Comparison of ENCODE assay signal across 11 mouse cellular contexts in the genomic region with DNA sequence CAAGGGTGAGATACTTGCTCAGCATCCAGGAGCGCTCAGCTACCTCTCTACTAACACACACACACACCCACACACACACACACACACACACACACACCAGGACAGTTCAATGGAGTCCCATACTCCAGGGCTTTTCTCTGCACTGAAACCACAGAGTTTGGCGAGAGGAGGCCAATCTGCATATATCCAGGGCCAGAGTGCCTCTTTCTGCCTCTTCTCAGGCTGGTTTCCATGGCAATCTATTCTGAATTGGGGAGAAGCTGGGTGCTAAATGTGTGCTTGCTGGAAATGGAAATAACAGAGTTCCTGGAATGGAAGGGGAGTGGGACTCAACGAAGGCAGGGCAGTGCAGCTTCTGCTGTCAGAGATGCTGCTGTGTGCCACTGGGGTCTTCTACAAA. TPM values are rescaled to one million over a fixed set of nuclear protein-coding genes. Genes with fewer than 3 reads are reported as not detected.
DNase-seq lines count a peak whose midpoint lies in the region; ATAC-seq lines count a peak whose summit lies in the region.
"Had no signal": no experiment of that assay in that cellular context is flagged by ENCODE, and none has a peak within 500 bp of the region (broad histone marks: within the 10 kb centered on the region; RNA-seq: fewer than 3 reads in every experiment).

No protein-coding gene starts in this region.

- 39% methylated on average over 3 of the region's 3 CpGs for WGBS in midbrain, embryonic 11.5 days
- WGBS in midbrain, embryonic 10.5 days = 57% methylated on average over 3 of the region's 3 CpGs
- WGBS in hindbrain, embryonic 15.5 days = 40% methylated on average over 3 of the region's 3 CpGs
- 33% methylated on average over 3 of the region's 3 CpGs for WGBS in midbrain, embryonic 13.5 days

- no peaks in the 10 kb centered on the region for H3K9me3 ChIP-seq in midbrain, embryonic 11.5 days (ENCODE audit: control insufficient read depth, low read length)
- no peaks in the 10 kb centered on the region for H3K9me3 ChIP-seq in midbrain, embryonic 10.5 days (replicated peaks)
- no peaks in the 10 kb centered on the region for H3K9me3 ChIP-seq in hindbrain, embryonic 15.5 days
- no peaks in the 10 kb centered on the region for H3K9me3 ChIP-seq in midbrain, embryonic 13.5 days

- H3K36me3 ChIP-seq in midbrain, embryonic 11.5 days (ENCODE audit: control insufficient read depth, insufficient read depth, low read length) = no peaks in the 10 kb centered on the region
- no peaks in the 10 kb centered on the region for H3K36me3 ChIP-seq in midbrain, embryonic 10.5 days
- no peaks in the 10 kb centered on the region for H3K36me3 ChIP-seq in hindbrain, embryonic 15.5 days
- no peaks in the 10 kb centered on the region for H3K36me3 ChIP-seq in midbrain, embryonic 13.5 days

- no peak for DNase-seq in midbrain, embryonic 11.5 days (ENCODE audit: low spot score, missing footprints)
- DNase-seq in midbrain, embryonic 10.5 days (ENCODE audit: low spot score) = no peak
- no peak for DNase-seq in ovary, adult 18-20 months (ENCODE audit: low spot score)
- DNase-seq in kidney, adult 11 months = no peak
- no peak for DNase-seq in urinary bladder, adult 18-20 months (ENCODE audit: low spot score in 2 of 2)
- DNase-seq: adrenal gland, postnatal 36 days; cerebellum, postnatal 25 days; kidney, postnatal 4 days had no signal

- peaks cover 13% of the 10 kb centered on the region for H3K4me1 ChIP-seq in midbrain, embryonic 11.5 days (ENCODE audit: control insufficient read depth, insufficient read depth, low read length)
- H3K4me1 ChIP-seq in midbrain, embryonic 10.5 days = peaks cover 42% of the 10 kb centered on the region
- H3K4me1 ChIP-seq in hindbrain, embryonic 15.5 days (replicated peaks) = peaks cover 23% of the 10 kb centered on the region
- H3K4me1 ChIP-seq in midbrain, embryonic 13.5 days (replicated peaks) = peaks cover 26% of the 10 kb centered on the region

- H3K27ac ChIP-seq in midbrain, embryonic 11.5 days (ENCODE audit: low read depth, low read length) = no peak overlapping the region; the same call in 1 of the 2 replicates
- H3K27ac ChIP-seq in midbrain, embryonic 10.5 days (replicated peaks) = no peak overlapping the region
- no peak overlapping the region for H3K27ac ChIP-seq in hindbrain, embryonic 15.5 days (replicated peaks)
- H3K27ac ChIP-seq in midbrain, embryonic 13.5 days = no peak overlapping the region
- H3K27ac ChIP-seq: liver, embryonic 14.5 days had no signal

- no peak overlapping the region for H3K9ac ChIP-seq in midbrain, embryonic 11.5 days (ENCODE audit: low read length)
- H3K9ac ChIP-seq in hindbrain, embryonic 15.5 days = no peak overlapping the region
- no peak overlapping the region; the same call in 1 of the 2 replicates for H3K9ac ChIP-seq in midbrain, embryonic 13.5 days (replicated peaks)
- H3K9ac ChIP-seq: liver, embryonic 14.5 days had no signal

- H3K4me3 ChIP-seq in midbrain, embryonic 11.5 days (ENCODE audit: low read depth, low read length) = no peak overlapping the region
- no peak overlapping the region for H3K4me3 ChIP-seq in midbrain, embryonic 10.5 days
- no peak overlapping the region for H3K4me3 ChIP-seq in hindbrain, embryonic 15.5 days
- no peak overlapping the region for H3K4me3 ChIP-seq in midbrain, embryonic 13.5 days (replicated peaks)

- peaks cover 13% of the 10 kb centered on the region for H3K27me3 ChIP-seq in midbrain, embryonic 11.5 days (ENCODE audit: control insufficient read depth, insufficient read depth, low read length)
- peaks cover 40% of the 10 kb centered on the region for H3K27me3 ChIP-seq in midbrain, embryonic 10.5 days (ENCODE audit: low read depth, poor library complexity, severe bottlenecking)
- H3K27me3 ChIP-seq in hindbrain, embryonic 15.5 days = peaks cover 6% of the 10 kb centered on the region
- H3K27me3 ChIP-seq in midbrain, embryonic 13.5 days = peaks cover 26% of the 10 kb centered on the region

- 0 out of 2 replicates have a peak, but pooled peaks have one; percentile 26 for ATAC-seq in midbrain, embryonic 11.5 days (ENCODE audit: low FRiP score)
- ATAC-seq in hindbrain, embryonic 15.5 days (ENCODE audit: low FRiP score, low read depth) = peak; percentile 43; the same call in 1 of the 2 replicates
- peak; percentile 21; the same call in 1 of the 2 replicates for ATAC-seq in midbrain, embryonic 13.5 days

- no peak overlapping the region for H3K4me2 ChIP-seq in midbrain, embryonic 11.5 days
- H3K4me2 ChIP-seq in hindbrain, embryonic 15.5 days = no peak overlapping the region
- no peak overlapping the region for H3K4me2 ChIP-seq in midbrain, embryonic 13.5 days (replicated peaks)

RNA-seq across cellular contexts. Expression of a gene that starts 3.2 kb away (rescaled TPM):
- 0.06 and 0.23 TPM in 2 replicates for polyA plus RNA-seq in midbrain, embryonic 11.5 days (2014; fragmentation: Nextera tagmentation; extraction: Ambion mirVana)
- polyA plus RNA-seq in midbrain, embryonic 10.5 days (2016; fragmentation: Nextera tagmentation; extraction: Ambion mirVana) = 0.14 TPM in 1 of 2 replicates, not detected in the other
- polyA plus RNA-seq in hindbrain, embryonic 15.5 days (2015; fragmentation: Nextera tagmentation; extraction: Ambion mirVana) = 0.32 TPM in 1 of 2 replicates, not detected in the other
- polyA plus RNA-seq in midbrain, embryonic 13.5 days (2015; fragmentation: Nextera tagmentation; extraction: Ambion mirVana) = 0.22 TPM in 1 of 2 replicates, not detected in the other
- polyA plus RNA-seq: liver, embryonic 14.5 days had no signal

RNA-seq across cellular contexts. Expression of a gene that starts 5.2 kb away (rescaled TPM):
- polyA plus RNA-seq in midbrain, embryonic 11.5 days (2014; fragmentation: Nextera tagmentation; extraction: Ambion mirVana) = not detected in 2 replicates
- polyA plus RNA-seq in midbrain, embryonic 10.5 days (2016; fragmentation: Nextera tagmentation; extraction: Ambion mirVana) = not detected in 2 replicates
- 0.39 TPM in 1 of 2 replicates, not detected in the other for polyA plus RNA-seq in hindbrain, embryonic 15.5 days (2015; fragmentation: Nextera tagmentation; extraction: Ambion mirVana)
- polyA plus RNA-seq in midbrain, embryonic 13.5 days (2015; fragmentation: Nextera tagmentation; extraction: Ambion mirVana) = not detected in 2 replicates
- polyA plus RNA-seq: liver, embryonic 14.5 days had no signal

RNA-seq across cellular contexts. Expression of a gene that starts 47.8 kb away (rescaled TPM):
- polyA plus RNA-seq in midbrain, embryonic 11.5 days (2014; fragmentation: Nextera tagmentation; extraction: Ambion mirVana) = 58.8 and 60.9 TPM in 2 replicates
- 149 and 156 TPM in 2 replicates for polyA plus RNA-seq in midbrain, embryonic 10.5 days (2016; fragmentation: Nextera tagmentation; extraction: Ambion mirVana)
- 178 and 179 TPM in 2 replicates for polyA plus RNA-seq in hindbrain, embryonic 15.5 days (2015; fragmentation: Nextera tagmentation; extraction: Ambion mirVana)
- polyA plus RNA-seq in midbrain, embryonic 13.5 days (2015; fragmentation: Nextera tagmentation; extraction: Ambion mirVana) = 144 and 146 TPM in 2 replicates

RNA-seq across cellular contexts. Expression of a gene that starts 49.6 kb away (rescaled TPM):
- polyA plus RNA-seq in midbrain, embryonic 11.5 days (2014; fragmentation: Nextera tagmentation; extraction: Ambion mirVana) = 0.04 TPM in 1 of 2 replicates, not detected in the other
- not detected in 2 replicates for polyA plus RNA-seq in midbrain, embryonic 10.5 days (2016; fragmentation: Nextera tagmentation; extraction: Ambion mirVana)
- 0.05 TPM in 1 of 2 replicates, not detected in the other for polyA plus RNA-seq in hindbrain, embryonic 15.5 days (2015; fragmentation: Nextera tagmentation; extraction: Ambion mirVana)
- polyA plus RNA-seq in midbrain, embryonic 13.5 days (2015; fragmentation: Nextera tagmentation; extraction: Ambion mirVana) = not detected in 2 replicates
- polyA plus RNA-seq: liver, embryonic 14.5 days had no signal
